Mouse (Mus musculus) olfactory bulb, adult 2 months (tissue): ENCODE results near the gene Tpk1. TPM values are rescaled to one million over a fixed set of nuclear protein-coding genes. Genes with fewer than 3 reads are reported as not detected.

Source experiments
- H3K27ac ChIP-seq: fragments of 200-500 bp; 2 replicates; pipeline ENCODE4 v1.5.1; 2012; ENCODE audit warnings: low read depth, low read length; ENCODE audit not compliant: insufficient read depth
- H3K4me1 ChIP-seq: fragments of 200-500 bp; 2 replicates; pipeline ENCODE4 v1.6.1; 2012; ENCODE audit warnings: low read length; ENCODE audit not compliant: control insufficient read depth, insufficient read depth
- H3K4me3 ChIP-seq: fragments of 200-500 bp; 2 replicates; pipeline ENCODE4 v1.5.1; 2012; ENCODE audit warnings: mild to moderate bottlenecking, low read depth, low read length, moderate library complexity; ENCODE audit not compliant: insufficient read depth
- CTCF ChIP-seq: fragments of 200-500 bp; IDR thresholded peaks from 2 replicates; pipeline ENCODE4 v1.5.1; 2012; ENCODE audit warnings: low read depth, mild to moderate bottlenecking, low read length, moderate library complexity; ENCODE audit not compliant: insufficient read depth
- POLR2A ChIP-seq: fragments of 200-500 bp; IDR thresholded peaks from 2 replicates; pipeline ENCODE4 v1.6.1; 2012; ENCODE audit warnings: mild to moderate bottlenecking, low read depth, low read length, moderate library complexity; ENCODE audit not compliant: insufficient read depth
- WGBS: fragments of 180-500 bp; shearing (Covaris S2); methylation state at CpG from one replicate; pipeline ENCODE4 v1.1.7; 2018; 5-methylcytosine and 5-hydroxymethylcytosine counted together
- polyA plus RNA-seq: library from polyadenylated mRNA; stranded (reverse); fragments of >200 nt; gene quantifications from 2 replicates; pipeline ENCODE4 v1.2.4, GENCODE M21; 2012; ENCODE audit warnings: low replicate concordance; ENCODE audit not compliant: missing spikeins, insufficient read depth, insufficient read length

Gene Tpk1
- polyA plus RNA-seq, 1 experiment: not detected

DNA sequence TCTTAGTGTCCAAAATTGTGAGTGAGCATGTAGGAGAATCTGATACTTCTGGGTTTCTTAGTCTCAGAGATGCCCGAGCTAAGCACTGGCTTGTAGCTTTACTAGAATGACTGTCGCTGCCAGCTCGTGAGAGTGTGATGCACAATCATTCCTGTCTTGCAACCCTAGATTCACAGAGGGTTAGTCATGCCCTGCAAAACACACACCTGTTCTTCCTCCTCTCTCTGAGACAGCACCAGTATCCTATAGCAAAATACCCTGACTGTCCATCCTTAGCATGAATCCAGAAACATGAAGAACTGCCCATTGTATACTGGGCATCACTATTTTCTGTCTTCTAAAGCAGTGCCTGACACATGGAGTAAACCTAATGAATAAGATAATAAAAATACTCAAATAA lies 302.2 kb downstream of the Tpk1 start:
- Histone ChIP-seq H3K27ac (no peak overlapping the region), H3K4me1 (peaks cover 4% of the 10 kb centered on the region), H3K4me3 (no peak overlapping the region)
- WGBS: 88% methylated on average over 3 of the region's 3 CpGs
- no peak for TF ChIP-seq POLR2A
- no peak for TF ChIP-seq CTCF

GRCm38 (mm10) chr6:43363291-43363820 lies 302.7 kb downstream of the Tpk1 start:
- H3K4me3 ChIP-seq: no peak overlapping the region
- peaks cover 4% of the 10 kb centered on the region for H3K4me1 ChIP-seq
- 51% methylated on average over 5 of the region's 5 CpGs for WGBS
- no peak for TF ChIP-seq CTCF
- no peak for TF ChIP-seq POLR2A
- no peak overlapping the region for H3K27ac ChIP-seq

DNA sequence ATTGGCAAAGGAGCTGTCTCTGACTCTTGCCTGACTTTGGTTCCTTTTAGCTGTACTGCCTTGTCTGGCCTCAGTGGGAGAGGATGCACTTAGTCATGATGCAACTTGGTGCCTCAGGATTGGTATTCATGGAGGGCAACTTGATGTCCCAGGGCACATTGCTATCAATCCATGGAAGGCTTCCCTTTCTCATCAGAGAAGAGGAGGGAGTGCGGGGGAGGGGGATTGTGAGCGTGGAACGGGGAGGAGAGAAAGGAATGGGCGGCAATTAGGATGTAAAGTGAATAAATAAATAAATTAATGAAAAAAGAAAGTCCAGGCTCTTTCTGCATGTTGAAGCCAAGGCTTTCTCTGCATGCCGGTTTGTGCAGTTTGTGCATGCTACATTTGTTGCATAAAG lies 304.8 kb downstream of the Tpk1 start:
- Histone ChIP-seq H3K27ac (no peak overlapping the region), H3K4me3 (no peak overlapping the region), H3K4me1 (peaks cover 4% of the 10 kb centered on the region)
- WGBS: 36% methylated on average over 5 of the region's 5 CpGs
- no peak for TF ChIP-seq CTCF

- no peak overlapping the region for H3K4me3 ChIP-seq
- 89% methylated on average over 3 of the region's 3 CpGs for WGBS
- TF ChIP-seq CTCF (no peak), POLR2A (no peak)
- H3K27ac ChIP-seq: no peak overlapping the region
- peaks cover 4% of the 10 kb centered on the region for H3K4me1 ChIP-seq
Measured at GRCm38 (mm10) chr6:43360214-43360613, 305.9 kb downstream of the Tpk1 start.

GRCm38 (mm10) chr6:43354562-43355241 lies 311.4 kb downstream of the Tpk1 start:
- no peak for TF ChIP-seq POLR2A
- TF ChIP-seq CTCF: no peak
- WGBS: 88% methylated on average over 9 of the region's 9 CpGs

GRCm38 (mm10) chr6:43353446-43353845 lies 312.6 kb downstream of the Tpk1 start:
- H3K27ac ChIP-seq: no peak overlapping the region
- 61% methylated on average over 4 of the region's 4 CpGs for WGBS
- no peak overlapping the region for H3K4me3 ChIP-seq
- no peak for TF ChIP-seq CTCF
- TF ChIP-seq POLR2A: no peak
- no peaks in the 10 kb centered on the region; the same call in 1 of the 2 replicates for H3K4me1 ChIP-seq

More at GRCm38 (mm10) chr6:43354562-43355241, 311.4 kb downstream of the Tpk1 start:
- H3K4me3 ChIP-seq: no peak overlapping the region
- H3K4me1 ChIP-seq: no peaks in the 10 kb centered on the region
- H3K27ac ChIP-seq: no peak overlapping the region

DNA sequence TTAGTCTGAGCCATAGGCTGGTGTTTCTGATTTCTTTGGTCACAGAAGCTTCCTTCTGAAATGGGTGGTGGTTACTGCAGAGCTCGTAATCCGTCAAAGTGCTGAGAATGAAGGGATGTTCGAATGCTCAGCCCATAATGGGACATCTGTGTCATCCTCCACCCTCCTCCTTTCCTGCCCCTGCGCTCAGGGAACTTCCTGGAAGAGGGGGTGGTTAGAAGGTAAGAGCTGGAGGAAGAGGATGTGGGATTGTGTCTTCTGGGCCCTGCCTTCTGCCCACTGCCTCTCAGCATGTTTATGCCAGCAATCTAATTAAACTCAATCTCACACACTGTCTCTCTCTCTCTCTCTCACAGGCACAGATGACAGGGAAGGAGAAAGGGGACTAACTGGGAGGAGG lies 317.0 kb downstream of the Tpk1 start:
- H3K27ac ChIP-seq: no peak overlapping the region
- no peak overlapping the region for H3K4me3 ChIP-seq
- TF ChIP-seq CTCF: no peak
- TF ChIP-seq POLR2A: no peak
- no peaks in the 10 kb centered on the region; the same call in 1 of the 2 replicates for H3K4me1 ChIP-seq
- 76% methylated on average over 4 of the region's 4 CpGs for WGBS

GRCm38 (mm10) chr6:43347637-43348036 lies 318.4 kb downstream of the Tpk1 start:
- no peak overlapping the region for H3K4me3 ChIP-seq
- WGBS: 96% methylated on average over 1 of the region's 1 CpGs
- no peak for TF ChIP-seq POLR2A
- no peak for TF ChIP-seq CTCF
- H3K4me1 ChIP-seq: no peaks in the 10 kb centered on the region; the same call in 1 of the 2 replicates
- no peak overlapping the region for H3K27ac ChIP-seq

DNA sequence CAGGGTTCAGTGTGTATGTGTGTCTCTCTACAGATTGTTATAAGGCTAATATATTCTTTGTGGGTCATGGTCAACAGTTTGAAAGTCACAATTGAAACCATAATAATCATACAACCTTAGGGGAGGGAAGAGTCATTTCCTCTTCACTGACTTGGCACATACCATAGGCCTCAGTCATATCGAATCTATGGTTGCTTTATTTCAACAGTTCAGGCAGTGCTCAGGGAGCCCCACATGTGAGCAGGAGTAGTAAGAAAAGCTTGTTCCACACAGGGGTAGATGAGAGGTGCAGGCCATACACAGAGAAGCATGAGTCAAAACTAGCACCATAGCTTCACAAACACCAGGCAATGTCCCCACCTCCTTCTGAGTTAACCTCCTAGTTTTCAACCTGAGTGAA lies 323.1 kb downstream of the Tpk1 start:
- 84% methylated on average over 1 of the region's 1 CpGs for WGBS
- no peak overlapping the region for H3K4me3 ChIP-seq

GRCm38 (mm10) chr6:43342386-43342785 lies 323.7 kb downstream of the Tpk1 start:
- Histone ChIP-seq H3K27ac (no peak overlapping the region), H3K4me3 (no peak overlapping the region), H3K4me1 (0 out of 2 replicates have a peak, but pooled peaks cover under 1% of the 10 kb centered on the region)
- TF ChIP-seq POLR2A (no peak), CTCF (no peak)
- 35% methylated on average over 2 of the region's 2 CpGs for WGBS

More for the DNA sequence above, 323.1 kb downstream of the Tpk1 start:
- TF ChIP-seq POLR2A (no peak), CTCF (no peak)
- no peak overlapping the region for H3K27ac ChIP-seq
- H3K4me1 ChIP-seq: no peaks in the 10 kb centered on the region
